Mouse (Mus musculus): ENCODE results near the gene Krt39. TPM values are rescaled to one million over a fixed set of nuclear protein-coding genes. Genes with fewer than 3 reads are reported as not detected.

The Krt39 gene
- total RNA-seq, 2 experiments from 2014 or later: not detected

- ATAC-seq (replicated peaks; ENCODE audit: poor library complexity): no peak
These were observed 48.7 kb downstream of the Krt39 start for GRCm38 (mm10) chr11:99472405-99472804.

- no peak for ATAC-seq (replicated peaks; ENCODE audit: poor library complexity)
These were observed 49.2 kb downstream of the Krt39 start for GRCm38 (mm10) chr11:99471946-99472345.

DNA sequence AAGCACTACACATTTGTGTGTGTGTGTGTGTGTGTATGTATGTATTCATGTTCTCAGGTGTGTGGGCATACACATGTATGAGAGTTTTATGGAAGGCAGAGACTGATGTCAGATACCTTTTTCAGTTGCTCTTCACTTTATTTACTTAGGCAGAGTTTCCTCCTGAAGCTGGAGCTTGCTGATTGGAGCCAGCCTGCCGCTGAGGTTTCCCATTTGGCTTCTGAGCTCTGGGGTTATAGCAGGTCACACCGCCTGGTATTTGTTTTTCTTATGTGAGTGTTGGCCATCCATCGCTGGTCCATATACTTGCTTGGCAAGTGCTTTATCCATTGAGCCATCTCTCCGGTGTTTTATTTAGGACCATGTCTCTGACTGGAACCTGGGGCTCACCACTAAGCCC lies 51.9 kb downstream of the Krt39 start:
- no peak for ATAC-seq (replicated peaks; ENCODE audit: poor library complexity)

GRCm38 (mm10) chr11:99468566-99468965 lies 52.6 kb downstream of the Krt39 start:
- no peak for ATAC-seq (replicated peaks; ENCODE audit: poor library complexity)

- no peak for ATAC-seq (replicated peaks; ENCODE audit: poor library complexity)
These were observed 54.8 kb downstream of the Krt39 start for GRCm38 (mm10) chr11:99466316-99466715.

- ATAC-seq (replicated peaks; ENCODE audit: poor library complexity): peak; percentile 88
These were observed 56.3 kb downstream of the Krt39 start for GRCm38 (mm10) chr11:99464836-99465235.

Other genes with a start within 250 kb of the Krt39 start
- not detected in 2 replicates for gene Krt24, start 236.1 kb downstream of the Krt39 start, total RNA-seq (2015)
- not detected in 2 replicates for gene Krt24, start 236.1 kb downstream of the Krt39 start, total RNA-seq (2017)
- gene Krt25, start 198.4 kb downstream of the Krt39 start, total RNA-seq (2015): not detected in 2 replicates
- not detected in 2 replicates for gene Krt25, start 198.4 kb downstream of the Krt39 start, total RNA-seq (2017)
- gene Krt26, start 183.4 kb downstream of the Krt39 start, total RNA-seq (2015): not detected in 2 replicates
- not detected in 2 replicates for gene Krt26, start 183.4 kb downstream of the Krt39 start, total RNA-seq (2017)
- not detected in 2 replicates for gene Krt27, start 170.2 kb downstream of the Krt39 start, total RNA-seq (2015)
- gene Krt27, start 170.2 kb downstream of the Krt39 start, total RNA-seq (2017): not detected in 2 replicates
- not detected in 2 replicates for gene Krt28, start 146.4 kb downstream of the Krt39 start, total RNA-seq (2015)
- not detected in 2 replicates for gene Krt28, start 146.4 kb downstream of the Krt39 start, total RNA-seq (2017)
- gene Krt10, start 132.0 kb downstream of the Krt39 start, total RNA-seq (2015): 2.3 and 7.2 TPM in 2 replicates
- 0.47 TPM in 1 of 2 replicates, not detected in the other for gene Krt10, start 132.0 kb downstream of the Krt39 start, total RNA-seq (2017)
- gene Krt12, start 99.1 kb downstream of the Krt39 start, total RNA-seq (2015): not detected in 2 replicates
- not detected in 2 replicates for gene Krt12, start 99.1 kb downstream of the Krt39 start, total RNA-seq (2017)
- gene Krt20, start 83.2 kb downstream of the Krt39 start, total RNA-seq (2015): not detected in 2 replicates
- not detected in 2 replicates for gene Krt20, start 83.2 kb downstream of the Krt39 start, total RNA-seq (2017)
- gene Krt23, start 28.2 kb downstream of the Krt39 start, total RNA-seq (2015): not detected in 2 replicates
- not detected in 2 replicates for gene Krt23, start 28.2 kb downstream of the Krt39 start, total RNA-seq (2017)
- gene Krt40, start 21.8 kb upstream of the Krt39 start, total RNA-seq (2015): not detected in 2 replicates
- not detected in 2 replicates for gene Krt40, start 21.8 kb upstream of the Krt39 start, total RNA-seq (2017)
- gene Krtap3-3, start 29.5 kb upstream of the Krt39 start, total RNA-seq (2015): not detected in 2 replicates
- not detected in 2 replicates for gene Krtap3-3, start 29.5 kb upstream of the Krt39 start, total RNA-seq (2017)
- not detected in 2 replicates for gene Krtap3-2, start 35.5 kb upstream of the Krt39 start, total RNA-seq (2015)
- not detected in 2 replicates for gene Krtap3-2, start 35.5 kb upstream of the Krt39 start, total RNA-seq (2017)
- not detected in 2 replicates for gene Gm11939, start 38.1 kb upstream of the Krt39 start, total RNA-seq (2015)
- gene Gm11939, start 38.1 kb upstream of the Krt39 start, total RNA-seq (2017): not detected in 2 replicates
- gene Krtap3-1, start 45.3 kb upstream of the Krt39 start, total RNA-seq (2015): not detected in 2 replicates
- gene Krtap3-1, start 45.3 kb upstream of the Krt39 start, total RNA-seq (2017): not detected in 2 replicates
- not detected in 2 replicates for gene Krtap1-5, start 59.7 kb upstream of the Krt39 start, total RNA-seq (2015)
- not detected in 2 replicates for gene Krtap1-5, start 59.7 kb upstream of the Krt39 start, total RNA-seq (2017)
- gene Krtap1-4, start 62.3 kb upstream of the Krt39 start, total RNA-seq (2015): not detected in 2 replicates
- not detected in 2 replicates for gene Krtap1-4, start 62.3 kb upstream of the Krt39 start, total RNA-seq (2017)
- gene Krtap1-3, start 70.0 kb upstream of the Krt39 start, total RNA-seq (2015): not detected in 2 replicates
- not detected in 2 replicates for gene Krtap1-3, start 70.0 kb upstream of the Krt39 start, total RNA-seq (2017)
- gene Krtap9-3, start 76.8 kb upstream of the Krt39 start, total RNA-seq (2015): not detected in 2 replicates
- not detected in 2 replicates for gene Krtap9-3, start 76.8 kb upstream of the Krt39 start, total RNA-seq (2017)
- not detected in 2 replicates for gene Gm11938, start 82.0 kb upstream of the Krt39 start, total RNA-seq (2015)
- not detected in 2 replicates for gene Gm11938, start 82.0 kb upstream of the Krt39 start, total RNA-seq (2017)
- not detected in 2 replicates for gene Gm11937, start 88.9 kb upstream of the Krt39 start, total RNA-seq (2015)
- gene Gm11937, start 88.9 kb upstream of the Krt39 start, total RNA-seq (2017): not detected in 2 replicates
- not detected in 2 replicates for gene Krtap2-4, start 93.5 kb upstream of the Krt39 start, total RNA-seq (2015)
- not detected in 2 replicates for gene Krtap2-4, start 93.5 kb upstream of the Krt39 start, total RNA-seq (2017)
- not detected in 2 replicates for gene Gm11562, start 99.1 kb upstream of the Krt39 start, total RNA-seq (2015)
- not detected in 2 replicates for gene Gm11562, start 99.1 kb upstream of the Krt39 start, total RNA-seq (2017)
- not detected in 2 replicates for gene Krtap4-1, start 106.9 kb upstream of the Krt39 start, total RNA-seq (2015)
- gene Krtap4-1, start 106.9 kb upstream of the Krt39 start, total RNA-seq (2017): not detected in 2 replicates
- not detected in 2 replicates for gene Krtap4-2, start 113.7 kb upstream of the Krt39 start, total RNA-seq (2015)
- gene Krtap4-2, start 113.7 kb upstream of the Krt39 start, total RNA-seq (2017): not detected in 2 replicates
- gene Krtap4-7, start 122.8 kb upstream of the Krt39 start, total RNA-seq (2015): not detected in 2 replicates
- gene Krtap4-7, start 122.8 kb upstream of the Krt39 start, total RNA-seq (2017): not detected in 2 replicates
- gene Gm11555, start 128.9 kb upstream of the Krt39 start, total RNA-seq (2015): not detected in 2 replicates
- not detected in 2 replicates for gene Gm11555, start 128.9 kb upstream of the Krt39 start, total RNA-seq (2017)
- gene Gm11563, start 137.6 kb upstream of the Krt39 start, total RNA-seq (2015): not detected in 2 replicates
- gene Gm11563, start 137.6 kb upstream of the Krt39 start, total RNA-seq (2017): not detected in 2 replicates
- gene Krtap4-6, start 144.6 kb upstream of the Krt39 start, total RNA-seq (2015): not detected in 2 replicates
- gene Krtap4-6, start 144.6 kb upstream of the Krt39 start, total RNA-seq (2017): not detected in 2 replicates
- not detected in 2 replicates for gene Gm14190, start 169.4 kb upstream of the Krt39 start, total RNA-seq (2015)
- not detected in 2 replicates for gene Gm14190, start 169.4 kb upstream of the Krt39 start, total RNA-seq (2017)
- not detected in 2 replicates for gene Gm14180, start 213.0 kb upstream of the Krt39 start, total RNA-seq (2015)
- not detected in 2 replicates for gene Gm14180, start 213.0 kb upstream of the Krt39 start, total RNA-seq (2017)

Measured in megakaryocyte progenitor cell, adult 5-6 weeks (primary cell).